Mouse (Mus musculus) kidney, embryonic 16.5 days (tissue): Measurements from ENCODE around the gene Dbf4. TPM values are rescaled to one million over a fixed set of nuclear protein-coding genes. Genes with fewer than 3 reads are reported as not detected.

Experiments
- ATAC-seq: fragments of 200-750 bp; cut with Nextera tagmentation; 2 replicates; pipeline ENCODE4 v1.8.0; 2017; ENCODE audit warnings: moderate TSS enrichment; ENCODE audit not compliant: low FRiP score, low TSS enrichment
- H3K27ac ChIP-seq: fragments of 300-500 bp; sonication (generic); 2 replicates; pipeline ENCODE4 v1.5.1; 2014; ENCODE audit warnings: low read length
- H3K27me3 ChIP-seq: fragments of 300-500 bp; sonication (generic); 2 replicates; pipeline ENCODE4 v1.6.1; 2014; ENCODE audit warnings: low read length, control low read depth, mixed read lengths; ENCODE audit not compliant: insufficient read depth
- H3K36me3 ChIP-seq: fragments of 300-500 bp; sonication (generic); 2 replicates; pipeline ENCODE4 v1.6.1; 2014; ENCODE audit warnings: low read length, control low read depth, mixed read lengths; ENCODE audit not compliant: insufficient read depth
- H3K4me1 ChIP-seq: fragments of 300-500 bp; sonication (generic); 2 replicates; pipeline ENCODE4 v1.6.1; 2014; ENCODE audit warnings: low read length, control low read depth, mixed read lengths; ENCODE audit not compliant: insufficient read depth
- H3K4me2 ChIP-seq: fragments of 300-500 bp; sonication (generic); replicated peaks from 2 replicates; pipeline ENCODE4 v1.6.1; 2014; ENCODE audit warnings: low read depth, low read length
- H3K4me3 ChIP-seq: fragments of 300-500 bp; sonication (generic); 2 replicates; pipeline ENCODE4 v1.5.1; 2014; ENCODE audit warnings: mild to moderate bottlenecking, low read length
- H3K9ac ChIP-seq: fragments of 300-500 bp; sonication (generic); replicated peaks from 2 replicates; pipeline ENCODE4 v1.6.1; 2014; ENCODE audit warnings: low read length
- H3K9me3 ChIP-seq: fragments of 300-500 bp; sonication (generic); 2 replicates; pipeline ENCODE4 v1.6.1; 2016; ENCODE audit warnings: low read length, control low read depth
- WGBS: fragments of 180-500 bp; shearing (Covaris S2); extraction: QIAGEN DNeasy Blood & Tissue Kit; methylation state at CpG from one replicate; pipeline ENCODE4 v1.1.7; 2014; 5-methylcytosine and 5-hydroxymethylcytosine counted together
- polyA plus RNA-seq: library from polyadenylated mRNA; unstranded; fragments of >200 nt; fragmentation: Nextera tagmentation; extraction: Ambion mirVana; gene quantifications from 2 replicates; pipeline ENCODE4 v1.2.1, GENCODE M21; 2015

Dbf4 gene
- 38.2 and 39.7 TPM in 2 replicates for polyA plus RNA-seq

GRCm38 (mm10) chr5:8422157-8422931 lies at the start of gene Dbf4, which contains the start of gene Slc25a40:
Dbf4 (minus strand) TSS chr5:8422716.
Slc25a40 (plus strand) TSS chr5:8422850.
- peaks cover 17% of the 10 kb centered on the region for H3K36me3 ChIP-seq
- H3K9me3 ChIP-seq: no peaks in the 10 kb centered on the region
- ATAC-seq: peak; percentile 98
- H3K27ac ChIP-seq: peak within 1 kb of the TSS; percentile 87
- H3K4me1 ChIP-seq: peaks cover 9% of the 10 kb centered on the region
- H3K4me3 ChIP-seq: peak within 1 kb of the TSS; percentile 75
- peak within 1 kb of the TSS; percentile 74 for H3K4me2 ChIP-seq
- no peaks in the 10 kb centered on the region for H3K27me3 ChIP-seq
- peak within 1 kb of the TSS; percentile 95 for H3K9ac ChIP-seq
- 0% methylated on average over 79 of the region's 93 CpGs for WGBS

GRCm38 (mm10) chr5:8456561-8456960 lies 34.0 kb upstream of the Dbf4 start:
- Histone ChIP-seq H3K9me3 (no peaks in the 10 kb centered on the region), H3K4me2 (no peak overlapping the region), H3K27me3 (no peaks in the 10 kb centered on the region), H3K4me1 (no peaks in the 10 kb centered on the region), H3K4me3 (no peak overlapping the region), H3K9ac (no peak overlapping the region), H3K27ac (no peak overlapping the region), H3K36me3 (peaks cover 11% of the 10 kb centered on the region; the same call in 1 of the 2 replicates)
- WGBS: 91% methylated on average over 5 of the region's 5 CpGs
- ATAC-seq: no peak

- no peaks in the 10 kb centered on the region for H3K9me3 ChIP-seq
- H3K27ac ChIP-seq: no peak overlapping the region
- peaks cover 8% of the 10 kb centered on the region; the same call in 1 of the 2 replicates for H3K36me3 ChIP-seq
- no peak for ATAC-seq
- H3K4me1 ChIP-seq: no peaks in the 10 kb centered on the region
- no peak overlapping the region for H3K9ac ChIP-seq
- no peaks in the 10 kb centered on the region for H3K27me3 ChIP-seq
- no peak overlapping the region for H3K4me3 ChIP-seq
- no peak overlapping the region for H3K4me2 ChIP-seq
These were observed 33.0 kb upstream of the Dbf4 start for GRCm38 (mm10) chr5:8455565-8455964.

DNA sequence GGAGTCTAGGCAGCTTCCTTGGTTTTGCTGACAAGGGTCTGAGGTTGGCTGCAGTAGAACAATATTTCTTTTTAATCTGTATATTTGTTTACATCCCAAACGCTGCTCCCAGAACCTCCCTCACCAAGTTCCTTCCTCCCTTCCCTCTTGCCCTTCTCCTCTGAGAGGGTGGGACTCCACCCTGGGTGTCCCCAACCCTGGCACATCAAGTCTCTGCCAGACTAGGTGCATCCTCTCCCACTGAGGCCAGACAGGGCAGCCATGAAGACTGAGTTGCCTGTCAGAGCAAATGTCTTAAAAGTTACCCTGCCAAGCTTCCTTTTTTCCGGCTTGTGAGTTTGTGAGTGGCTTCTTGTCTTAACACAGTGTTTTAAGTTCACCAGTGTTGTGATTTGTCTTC lies 16.6 kb upstream of the Dbf4 start:
- no peak overlapping the region for H3K4me3 ChIP-seq
- no peak overlapping the region for H3K27ac ChIP-seq
- H3K9ac ChIP-seq: no peak overlapping the region
- 41% methylated on average over 2 of the region's 2 CpGs for WGBS
- ATAC-seq: peak; percentile 71; the same call in 1 of the 2 replicates
- H3K4me1 ChIP-seq: no peaks in the 10 kb centered on the region
- 0 out of 2 replicates have a peak, but pooled peaks cover 3% of the 10 kb centered on the region for H3K36me3 ChIP-seq
- no peaks in the 10 kb centered on the region for H3K9me3 ChIP-seq
- no peak overlapping the region for H3K4me2 ChIP-seq
- H3K27me3 ChIP-seq: no peaks in the 10 kb centered on the region

DNA sequence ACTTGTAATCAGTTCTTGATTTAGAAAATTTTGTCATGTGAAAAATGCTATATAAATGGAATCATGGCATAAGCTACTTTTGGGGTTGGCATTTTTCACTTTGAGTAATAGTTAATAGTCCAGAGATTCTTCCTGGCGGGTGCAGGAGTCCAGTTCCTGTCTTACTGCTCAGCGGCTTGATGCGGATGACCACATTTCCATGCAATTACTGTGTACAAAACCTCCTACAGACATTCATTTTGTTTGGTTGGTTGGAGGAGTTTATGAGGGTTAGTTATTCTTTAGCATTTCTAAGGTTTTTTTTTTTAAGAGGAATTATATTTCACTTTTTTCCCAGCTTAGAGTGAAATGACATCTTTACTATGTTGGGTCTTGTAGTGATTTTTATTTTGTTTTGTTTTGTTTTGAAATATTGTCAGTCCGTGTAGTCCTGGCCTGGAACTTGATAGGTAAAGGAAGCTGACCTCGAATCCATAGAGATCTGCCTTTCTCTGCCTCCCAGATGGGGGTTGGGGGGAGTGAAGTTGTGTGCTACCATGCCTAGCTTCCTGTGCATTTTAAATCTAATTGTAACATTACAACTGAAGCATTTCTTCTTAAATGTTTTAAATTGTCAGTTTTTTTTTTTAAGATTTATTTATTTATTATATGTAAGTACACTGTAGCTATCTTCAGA lies 15.1 kb upstream of the Dbf4 start:
- H3K4me1 ChIP-seq: no peaks in the 10 kb centered on the region
- H3K36me3 ChIP-seq: 0 out of 2 replicates have a peak, but pooled peaks cover 3% of the 10 kb centered on the region
- no peaks in the 10 kb centered on the region for H3K27me3 ChIP-seq
- H3K4me2 ChIP-seq: no peak overlapping the region
- ATAC-seq: peak; percentile 83; the same call in 1 of the 2 replicates
- no peak overlapping the region for H3K27ac ChIP-seq
- H3K4me3 ChIP-seq: no peak overlapping the region
- 38% methylated on average over 5 of the region's 5 CpGs for WGBS
- no peaks in the 10 kb centered on the region for H3K9me3 ChIP-seq
- no peak overlapping the region for H3K9ac ChIP-seq

DNA sequence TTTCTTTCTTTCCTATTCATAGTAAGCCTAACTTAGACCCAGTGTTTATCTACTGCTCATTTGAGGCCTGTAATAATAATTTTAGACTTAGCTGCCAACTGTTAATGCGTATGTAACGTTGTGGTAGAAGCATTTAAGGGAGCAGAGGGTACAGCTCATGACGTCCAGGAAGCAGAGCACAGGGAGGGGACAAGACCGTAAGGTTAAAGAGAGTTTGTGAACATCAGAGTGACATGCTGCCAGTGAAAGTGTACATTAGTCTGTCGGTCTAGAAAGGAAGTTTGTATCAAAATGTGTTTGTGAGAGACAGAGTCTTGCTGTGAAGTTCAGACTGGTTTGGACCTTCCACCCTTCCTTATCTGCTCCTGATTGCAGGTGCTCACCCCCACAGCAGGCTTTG lies 3.4 kb upstream of the Dbf4 start:
- no peak for ATAC-seq
- Histone ChIP-seq H3K4me2 (no peak overlapping the region), H3K27ac (no peak overlapping the region), H3K9ac (no peak overlapping the region), H3K4me1 (peaks cover 8% of the 10 kb centered on the region), H3K9me3 (no peaks in the 10 kb centered on the region), H3K36me3 (peaks cover 4% of the 10 kb centered on the region; the same call in 1 of the 2 replicates), H3K4me3 (no peak overlapping the region), H3K27me3 (no peaks in the 10 kb centered on the region)
- 65% methylated on average over 5 of the region's 5 CpGs for WGBS

DNA sequence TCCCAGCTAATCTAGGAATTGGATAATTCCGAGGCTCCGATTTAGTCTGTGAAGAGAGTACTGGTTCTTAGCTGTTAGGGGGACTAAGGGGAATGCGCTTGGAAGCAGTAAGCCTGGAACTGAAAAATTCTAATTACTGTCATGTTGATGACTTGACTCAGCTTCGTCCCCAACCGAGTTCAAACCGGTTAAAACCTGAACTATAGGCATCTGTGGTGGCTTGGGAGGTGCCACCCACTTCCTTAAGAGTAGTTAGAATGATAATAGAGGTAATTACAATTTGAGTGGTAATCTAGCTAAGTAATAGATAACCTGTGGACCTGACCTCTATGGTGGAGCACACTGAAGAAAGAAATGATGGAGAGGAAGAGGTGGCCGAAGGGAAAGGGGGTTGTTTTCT lies 1.6 kb upstream of the Dbf4 start:
- no peak for ATAC-seq
- H3K4me1 ChIP-seq: peaks cover 9% of the 10 kb centered on the region
- no peaks in the 10 kb centered on the region for H3K9me3 ChIP-seq
- peak overlapping the region; percentile 32; the same call in 1 of the 2 replicates for H3K9ac ChIP-seq
- peak overlapping the region; percentile 74 for H3K4me2 ChIP-seq
- H3K27me3 ChIP-seq: no peaks in the 10 kb centered on the region
- peak overlapping the region; percentile 75 for H3K4me3 ChIP-seq
- no peak overlapping the region for H3K27ac ChIP-seq
- H3K36me3 ChIP-seq: peaks cover 11% of the 10 kb centered on the region
- 16% methylated on average over 7 of the region's 7 CpGs for WGBS

- Histone ChIP-seq H3K4me3 (peak overlapping the region; percentile 75), H3K27ac (peak overlapping the region; percentile 76), H3K27me3 (no peaks in the 10 kb centered on the region), H3K9ac (peak overlapping the region; percentile 91), H3K36me3 (peaks cover 11% of the 10 kb centered on the region), H3K9me3 (no peaks in the 10 kb centered on the region), H3K4me2 (peak overlapping the region; percentile 74), H3K4me1 (peaks cover 9% of the 10 kb centered on the region)
- ATAC-seq: no peak
- under 1% methylated on average over 40 of the region's 40 CpGs for WGBS
These were observed 714 bp upstream of the Dbf4 start for GRCm38 (mm10) chr5:8422932-8423928.

- H3K9ac ChIP-seq: 0 out of 2 replicates have a peak overlapping the region, but pooled peaks have one; percentile 31
- no peaks in the 10 kb centered on the region for H3K9me3 ChIP-seq
- no peak overlapping the region for H3K27ac ChIP-seq
- peaks cover 24% of the 10 kb centered on the region for H3K36me3 ChIP-seq
- peak overlapping the region; percentile 75 for H3K4me3 ChIP-seq
- H3K4me2 ChIP-seq: peak overlapping the region; percentile 74
- WGBS: 8% methylated on average over 3 of the region's 3 CpGs
- no peak for ATAC-seq
- H3K4me1 ChIP-seq: peaks cover 9% of the 10 kb centered on the region
- H3K27me3 ChIP-seq: no peaks in the 10 kb centered on the region
These were observed 1.1 kb downstream of the Dbf4 start for GRCm38 (mm10) chr5:8421424-8421823.
